Comparison of ENCODE assay signal across 21 mouse cellular contexts in the genomic region with DNA sequence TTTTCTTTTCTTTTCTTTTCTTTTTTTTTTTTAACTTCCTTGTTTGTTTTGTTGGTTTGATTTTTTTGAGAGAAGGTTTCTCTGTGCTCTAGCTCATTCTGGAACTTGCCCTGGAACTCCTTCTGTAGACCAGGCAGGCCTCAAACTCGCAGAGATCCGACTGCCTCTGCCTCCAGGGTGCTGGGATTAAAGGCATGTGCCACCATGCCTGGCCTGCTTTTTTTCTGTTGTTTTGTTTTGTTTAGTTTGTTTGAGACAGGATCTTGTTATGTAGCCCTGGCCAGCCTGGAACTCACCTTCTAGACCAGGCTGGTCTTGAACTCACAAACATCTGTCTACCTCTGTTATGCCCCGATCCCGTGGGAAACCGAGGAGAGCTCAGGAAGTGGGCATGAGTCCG. TPM values are rescaled to one million over a fixed set of nuclear protein-coding genes. Genes with fewer than 3 reads are reported as not detected.
DNase-seq lines count a peak whose midpoint lies in the region; TF ChIP-seq lines count a peak whose summit lies in the region.
"Had no signal": no experiment of that assay in that cellular context is flagged by ENCODE, and none has a peak within 500 bp of the region (broad histone marks: within the 10 kb centered on the region; RNA-seq: fewer than 3 reads in every experiment).

No protein-coding gene starts in this region.

- no peak for TF ChIP-seq POLR2A in liver, adult 2 months (IDR thresholded peaks at IDR 0.05; ENCODE audit: extremely low read depth, insufficient read depth, low read length)
- TF ChIP-seq POLR2A in MEL (IDR thresholded peaks at IDR 0.05; ENCODE audit: control insufficient read depth in 1 of 2, insufficient read depth in 1 of 2, low read depth in 1 of 2, low read length in 2 of 2, poor library complexity in 1 of 2) = no peak

- TF ChIP-seq RAD21 in MEL (IDR thresholded peaks at IDR 0.05; ENCODE audit: low read depth, low read length) = no peak

- peaks cover 24% of the 10 kb centered on the region for H3K4me1 ChIP-seq in liver, adult 2 months (ENCODE audit: control insufficient read depth, insufficient read depth, low read length)
- H3K4me1 ChIP-seq in MEL (ENCODE audit: control insufficient read depth in 1 of 2, insufficient read depth in 2 of 2, low read length in 2 of 2) = peaks cover 12 to 38% of the 10 kb centered on the region in 2 experiments

- peak overlapping the region; percentile 32; the same call in 1 of the 2 replicates for H3K9ac ChIP-seq in liver, adult 2 months (ENCODE audit: low read depth, low read length)
- no peak overlapping the region for H3K9ac ChIP-seq in MEL (ENCODE audit: control insufficient read depth, low read depth, low read length, poor library complexity, severe bottlenecking)
- H3K9ac ChIP-seq: embryonic facial prominence, embryonic 13.5 days; embryonic facial prominence, embryonic 15.5 days; forebrain, embryonic 12.5 days had no signal

- 91% methylated on average over 6 of the region's 6 CpGs for WGBS in liver, adult 2 months

- peaks cover 3% of the 10 kb centered on the region; the same call in 1 of the 2 replicates for H3K79me2 ChIP-seq in liver, adult 2 months (ENCODE audit: control insufficient read depth, insufficient read depth, low read length)
- H3K79me2 ChIP-seq in MEL (ENCODE audit: control insufficient read depth, insufficient read depth, low read length, poor library complexity) = peaks cover 9% of the 10 kb centered on the region

- H3K27ac ChIP-seq in liver, adult 2 months (replicated peaks; ENCODE audit: insufficient read depth, low read depth, low read length) = peak overlapping the region; percentile 82
- peak overlapping the region; percentile 12 for H3K27ac ChIP-seq in MEL (ENCODE audit: control insufficient read depth, low read depth, low read length)
- H3K27ac ChIP-seq: embryonic facial prominence, embryonic 13.5 days; embryonic facial prominence, embryonic 15.5 days; forebrain, embryonic 10.5 days; forebrain, embryonic 12.5 days had no signal

- no peaks in the 10 kb centered on the region for H3K9me3 ChIP-seq in MEL (replicated peaks; ENCODE audit: insufficient read depth, low read length)
- H3K9me3 ChIP-seq: embryonic facial prominence, embryonic 13.5 days; embryonic facial prominence, embryonic 15.5 days; forebrain, embryonic 10.5 days; forebrain, embryonic 12.5 days; G1E had no signal

- TF ChIP-seq CTCF in liver, adult 2 months (IDR thresholded peaks at IDR 0.05; ENCODE audit: low read depth, low read length) = no peak
- TF ChIP-seq CTCF in MEL (IDR thresholded peaks at IDR 0.05 in 2 of 3, conservative IDR thresholded peaks at IDR 0.05 in 1 of 3; ENCODE audit: control insufficient read depth in 1 of 3, insufficient read depth in 1 of 3, low read depth in 2 of 3, low read length in 3 of 3, poor library complexity in 1 of 3, severe bottlenecking in 1 of 3) = no peak

- TF ChIP-seq EP300 in MEL (IDR thresholded peaks at IDR 0.05; ENCODE audit: low read depth in 1 of 2, low read length in 2 of 2) = no peak

- H3K4me3 ChIP-seq in liver, adult 2 months (ENCODE audit: insufficient read depth, low read depth, low read length) = no peak overlapping the region
- H3K4me3 ChIP-seq in MEL (ENCODE audit: control insufficient read depth in 1 of 2, insufficient read depth in 1 of 2, low read depth in 2 of 2, low read length in 2 of 2) = no peak overlapping the region
- H3K4me3 ChIP-seq: embryonic facial prominence, embryonic 13.5 days; embryonic facial prominence, embryonic 15.5 days; erythroblast, embryonic 14.5 days; forebrain, embryonic 10.5 days; forebrain, embryonic 12.5 days had no signal

- H3K36me3 ChIP-seq in liver, adult 2 months (ENCODE audit: control insufficient read depth, insufficient read depth, low read length) = no peaks in the 10 kb centered on the region
- peaks cover 0 to 38% of the 10 kb centered on the region in 2 experiments; a peak in 2 of 4 replicates for H3K36me3 ChIP-seq in MEL (ENCODE audit: control insufficient read depth in 1 of 2, insufficient read depth in 2 of 2, low read length in 2 of 2)
- H3K36me3 ChIP-seq: embryonic facial prominence, embryonic 13.5 days; embryonic facial prominence, embryonic 15.5 days had no signal

- no peaks in the 10 kb centered on the region for H3K27me3 ChIP-seq in liver, adult 2 months (ENCODE audit: control insufficient read depth, insufficient read depth, low read length)
- no peaks in the 10 kb centered on the region for H3K27me3 ChIP-seq in MEL (ENCODE audit: control insufficient read depth in 1 of 2, insufficient read depth in 2 of 2, low read length in 2 of 2)
- H3K27me3 ChIP-seq: CH12.LX; embryonic facial prominence, embryonic 13.5 days; embryonic facial prominence, embryonic 15.5 days; forebrain, embryonic 12.5 days had no signal

- peak; percentile 15 for DNase-seq in cerebellum, adult 11-12 months
- DNase-seq in cerebellum, postnatal 4 days (ENCODE audit: low spot score in 2 of 2) = no peak
- DNase-seq in liver, adult 2 months (ENCODE audit: extremely low read depth, low read depth, low spot score) = no peak
- DNase-seq in liver = no peak
- DNase-seq in MEL (ENCODE audit: low read depth, low spot score) = no peak
- DNase-seq: adrenal gland, adult 2 months; adrenal gland, postnatal 10 days; adrenal gland, postnatal 25 days; B cell, adult 2 months; cerebellum, adult 11 months; cerebellum, postnatal 10 days; cerebellum, postnatal 25 days; embryo, embryonic 11 days had no signal

TF ChIP-seq in MEL, 35 proteins besides CTCF, POLR2A, EP300 and RAD21:
- no peak for TF ChIP-seq NELFE (IDR thresholded peaks at IDR 0.05; ENCODE audit: low read depth, low read length)
- TF ChIP-seq UBTF (IDR thresholded peaks at IDR 0.05; ENCODE audit: borderline replicate concordance, insufficient read depth, low read depth, low read length) = 0 out of 2 replicates have a peak, but pooled peaks have one; percentile 50
- peak; percentile 92 for TF ChIP-seq TBP (IDR thresholded peaks at IDR 0.05; ENCODE audit: low read depth, low read length)

RNA-seq across cellular contexts. Expression of gene Wbp2, which starts 2.8 kb away (rescaled TPM):
- total RNA-seq in liver, adult 2 months (2014; rRNA removed) = 14.8 and 24.8 TPM in 2 replicates
- polyA plus RNA-seq in liver, adult 2 months (2012; rRNA removed) = 166 and 179 TPM in 2 replicates
- 16.5 and 19.4 TPM in 2 replicates for total RNA-seq in MEL (2012; rRNA removed)
- 10 to 100 TPM in 1 of 2 experiments, not detected in 1; 75.8 TPM for polyA plus RNA-seq in MEL (2012; ENCODE audit: insufficient read depth in 1 of 2, insufficient read length in 2 of 2, low read depth in 1 of 2, low replicate concordance in 2 of 2, missing spikeins in 1 of 2)

RNA-seq across cellular contexts. Expression of gene Unc13d, which starts 11.8 kb away (rescaled TPM):
- 0.37 and 0.87 TPM in 2 replicates for total RNA-seq in liver, adult 2 months (2014; rRNA removed)
- polyA plus RNA-seq in liver, adult 2 months (2012; rRNA removed) = 0.54 and 1.4 TPM in 2 replicates
- 146 and 176 TPM in 2 replicates for total RNA-seq in MEL (2012; rRNA removed)
- polyA plus RNA-seq in MEL (2012; ENCODE audit: insufficient read depth in 1 of 2, insufficient read length in 2 of 2, low read depth in 1 of 2, low replicate concordance in 2 of 2, missing spikeins in 1 of 2) = 100 to 1,000 TPM in 1 of 2 experiments, not detected in 1; 115 TPM

RNA-seq across cellular contexts. Expression of gene Trim47, which starts 37.5 kb away (rescaled TPM):
- 2.9 and 6.6 TPM in 2 replicates for total RNA-seq in liver, adult 2 months (2014; rRNA removed)
- 4.2 and 4.6 TPM in 2 replicates for polyA plus RNA-seq in liver, adult 2 months (2012; rRNA removed)
- total RNA-seq in MEL (2012; rRNA removed) = 3.6 and 6.7 TPM in 2 replicates
- 1 to 10 TPM in 1 of 2 experiments, not detected in 1; 5.6 TPM for polyA plus RNA-seq in MEL (2012; ENCODE audit: insufficient read depth in 1 of 2, insufficient read length in 2 of 2, low read depth in 1 of 2, low replicate concordance in 2 of 2, missing spikeins in 1 of 2)
- polyA plus RNA-seq: CD4-positive, CD25-positive, alpha-beta regulatory T cell, adult 4 months; G1E had no signal

RNA-seq across cellular contexts. Expression of gene Trim65, which starts 41.4 kb away (rescaled TPM):
- 3.9 and 5.8 TPM in 2 replicates for total RNA-seq in liver, adult 2 months (2014; rRNA removed)
- 7.7 and 8.3 TPM in 2 replicates for polyA plus RNA-seq in liver, adult 2 months (2012; rRNA removed)
- 8.2 and 8.8 TPM in 2 replicates for total RNA-seq in MEL (2012; rRNA removed)
- polyA plus RNA-seq in MEL (2012; ENCODE audit: insufficient read depth in 1 of 2, insufficient read length in 2 of 2, low read depth in 1 of 2, low replicate concordance in 2 of 2, missing spikeins in 1 of 2) = 10 to 100 TPM in 1 of 2 experiments, not detected in 1; 10.7 TPM
- polyA plus RNA-seq: G1E had no signal

RNA-seq across cellular contexts. Expression of gene Mrpl38, which starts 49.1 kb away (rescaled TPM):
- total RNA-seq in liver, adult 2 months (2014; rRNA removed) = 26.4 and 40.2 TPM in 2 replicates
- 63.7 and 77.7 TPM in 2 replicates for polyA plus RNA-seq in liver, adult 2 months (2012; rRNA removed)
- 105 and 113 TPM in 2 replicates for total RNA-seq in MEL (2012; rRNA removed)
- 100 to 1,000 TPM in 1 of 2 experiments, not detected in 1; 157 TPM for polyA plus RNA-seq in MEL (2012; ENCODE audit: insufficient read depth in 1 of 2, insufficient read length in 2 of 2, low read depth in 1 of 2, low replicate concordance in 2 of 2, missing spikeins in 1 of 2)

Comparison
In these comparisons a context has a peak if more than half of its experiments do, and no peak if none do; other contexts are left out.
1. RNA of gene Unc13d, which starts 11.8 kb away (total RNA-seq): 146 to 176 TPM in MEL; 0.37 to 0.87 TPM in liver, adult 2 months; every median in the first group is over 10 times any median in the second.